Mouse (Mus musculus) right cerebral cortex, adult 2 months (tissue): Measurements from ENCODE around the gene Gse1.

Source experiments
- DNase-seq, 2 experiments: peaks; one replicate each; pipeline ENCODE4 v3.0.0; 2021 to 2022; ENCODE audit warnings: low spot score in 2 of 2

Gse1 gene

GRCm38 (mm10) chr8:120227891-120228591 is at the start of gene Gse1:
Gse1 (plus strand) TSS chr8:120228456.
- peak; percentile 51 to 61 for DNase-seq

DNA sequence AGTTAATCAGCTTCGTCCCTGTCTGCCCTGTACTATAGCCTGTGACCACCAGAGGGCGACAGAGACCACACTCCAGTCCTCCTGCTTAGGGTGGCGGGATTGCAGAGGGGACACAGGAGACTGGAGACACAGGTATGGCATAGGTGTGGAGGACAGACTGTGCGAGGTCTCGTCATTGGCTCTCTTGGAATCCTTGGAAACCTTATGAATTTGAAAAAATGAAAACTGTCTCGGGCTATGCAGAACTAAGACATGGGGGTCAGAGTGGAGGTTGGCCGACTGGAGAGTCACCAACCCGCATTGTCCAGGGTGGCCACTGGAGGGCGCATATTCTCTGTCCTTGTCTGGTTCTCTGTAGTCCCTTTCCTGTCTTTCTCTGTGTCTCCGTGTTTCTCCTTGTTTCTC is 49.2 kb upstream of the Gse1 start:
- peak; percentile 91 to 93 for DNase-seq

- no peak for DNase-seq
Measured at GRCm38 (mm10) chr8:120180445-120180970, 47.7 kb upstream of the Gse1 start.

GRCm38 (mm10) chr8:120181274-120181673 is 47.0 kb upstream of the Gse1 start:
- no peak for DNase-seq

DNA sequence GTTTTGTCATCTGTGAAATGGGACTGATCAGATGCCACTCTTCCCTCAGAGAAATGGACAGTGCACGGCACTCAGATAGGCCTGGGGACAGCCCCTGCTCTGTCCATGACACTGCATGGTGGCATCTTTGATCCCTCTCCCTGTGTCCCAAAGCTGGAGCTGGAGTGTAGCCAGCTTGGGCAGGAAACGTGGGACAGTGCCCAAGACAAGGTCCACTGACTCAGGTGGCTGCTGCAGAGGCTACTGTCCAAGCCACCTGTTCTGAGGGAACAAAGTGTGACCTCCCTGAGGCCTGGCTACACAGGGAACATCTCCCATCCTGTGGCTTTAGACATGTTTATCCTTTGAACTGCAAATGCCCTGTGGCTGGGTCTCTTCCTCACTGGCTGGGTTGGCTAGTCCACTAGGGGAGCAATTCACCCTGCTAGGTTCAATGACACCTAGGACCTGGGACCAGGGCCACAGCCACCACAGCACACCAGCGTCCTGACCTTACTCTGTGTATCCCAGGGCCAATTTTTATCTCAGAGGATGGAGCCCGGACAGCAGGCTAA is 46.3 kb upstream of the Gse1 start:
- DNase-seq, result no peak

DNA sequence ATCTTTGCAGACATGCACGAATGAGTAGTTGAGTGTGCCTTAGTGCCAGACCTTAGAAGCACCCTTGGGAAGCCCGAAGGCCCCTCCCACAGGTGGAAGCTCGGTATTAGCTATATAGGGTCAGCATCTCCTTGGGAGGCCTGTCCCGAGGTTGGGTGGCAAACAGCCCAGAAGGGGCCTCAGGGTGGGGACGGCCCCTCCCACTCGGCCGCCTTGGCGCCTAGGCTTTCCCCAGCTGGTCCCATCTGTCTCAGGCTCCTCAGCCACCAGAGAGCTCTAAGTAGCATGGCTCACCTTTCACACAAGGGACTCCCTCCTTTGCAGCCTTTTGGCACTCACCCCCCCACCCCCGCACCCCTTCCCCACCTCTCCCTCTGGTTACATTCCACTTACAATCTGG is 43.9 kb upstream of the Gse1 start:
- DNase-seq, result no peak

GRCm38 (mm10) chr8:120184850-120185792 is 43.1 kb upstream of the Gse1 start:
- DNase-seq, result no peak

DNA sequence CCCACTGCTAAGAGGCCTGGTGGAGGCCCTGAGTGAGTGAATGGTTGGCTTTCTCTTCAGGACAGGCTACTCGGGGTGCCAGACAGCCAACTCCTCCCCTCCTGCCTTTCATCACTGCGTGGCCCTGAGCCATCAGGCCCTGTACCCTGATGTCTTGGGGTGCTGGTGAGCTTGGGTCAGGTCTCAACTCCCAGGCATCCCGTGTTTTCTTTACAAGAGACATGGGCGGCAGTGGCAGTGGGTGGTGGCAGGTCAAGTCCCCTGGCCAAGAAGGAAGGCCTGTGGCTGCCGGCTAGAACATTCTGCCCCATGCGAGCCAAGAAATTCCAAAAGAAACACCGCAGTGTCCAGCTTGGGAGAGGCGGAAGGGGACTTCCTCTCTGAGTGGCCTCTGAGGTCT is 41.8 kb upstream of the Gse1 start:
- peak in 1 of 2 experiments; percentile 17 for DNase-seq

GRCm38 (mm10) chr8:120188510-120188909 is 39.7 kb upstream of the Gse1 start:
- no peak for DNase-seq

GRCm38 (mm10) chr8:120189440-120189839 is 38.8 kb upstream of the Gse1 start:
- DNase-seq, result no peak

DNA sequence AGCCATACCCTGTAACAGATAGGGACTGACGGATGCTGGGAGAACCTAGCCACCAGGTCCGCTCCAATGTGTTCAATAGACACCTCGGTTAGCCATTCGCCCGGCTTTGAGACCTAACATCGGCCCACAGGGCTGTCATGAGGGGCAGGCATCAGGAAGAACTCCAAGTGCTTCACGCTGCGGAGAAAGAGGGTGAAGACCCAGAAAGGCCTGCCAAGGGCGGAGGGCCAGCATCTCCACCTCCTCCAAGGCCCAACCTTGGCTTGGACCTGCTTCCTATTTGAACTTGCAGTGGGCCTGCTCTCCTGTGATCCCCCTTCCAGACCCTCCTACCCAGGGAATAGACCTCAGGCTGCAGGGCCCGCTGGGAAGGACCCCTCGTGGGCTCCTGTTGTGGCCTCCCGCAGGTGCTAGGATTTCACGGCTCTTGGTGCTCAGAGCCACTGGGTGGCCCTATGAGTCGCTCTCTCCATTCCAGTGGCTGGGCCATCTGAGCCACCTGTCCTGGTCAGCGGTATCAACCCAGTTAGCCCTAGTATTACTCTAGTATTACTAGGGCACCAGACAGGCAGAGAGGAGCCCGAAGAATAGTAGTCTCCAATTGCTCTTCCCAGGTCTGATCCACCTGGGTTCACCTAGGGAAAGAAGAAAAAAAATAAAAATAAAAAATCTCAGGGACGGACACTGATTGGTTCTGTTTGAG is 38.0 kb upstream of the Gse1 start:
- DNase-seq, result no peak

DNA sequence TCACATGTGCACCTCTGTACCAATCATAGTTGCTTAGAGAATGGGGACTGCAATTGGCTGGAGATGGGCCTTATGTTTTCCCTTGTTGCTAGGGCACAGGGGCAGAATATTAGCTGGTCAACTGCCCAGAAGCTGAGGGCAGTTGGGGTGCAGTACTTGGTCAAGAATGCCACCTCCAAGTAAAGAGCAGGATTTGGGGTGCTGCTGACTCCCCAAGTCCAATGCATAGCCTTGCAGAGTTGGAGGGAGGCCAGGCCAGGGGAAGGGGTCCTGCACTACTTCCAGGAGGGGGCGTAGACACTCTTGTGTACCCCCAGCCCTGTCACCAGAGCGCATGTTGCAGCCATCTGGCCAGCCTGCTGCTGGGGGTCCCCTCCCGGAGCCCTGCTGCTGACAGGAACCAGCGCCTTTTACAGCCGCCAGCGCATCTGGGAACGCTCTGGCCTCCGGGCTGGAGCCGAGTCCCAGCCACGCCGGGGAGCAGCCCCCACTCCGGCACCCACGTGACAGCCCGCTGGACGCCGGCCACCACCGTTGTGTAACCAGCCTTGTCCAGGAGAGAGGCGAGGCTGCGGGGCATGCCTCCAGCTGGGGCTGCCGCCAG is 37.3 kb upstream of the Gse1 start:
- peak; percentile 82 to 84 for DNase-seq

GRCm38 (mm10) chr8:120191633-120192032 is 36.6 kb upstream of the Gse1 start:
- no peak for DNase-seq

DNA sequence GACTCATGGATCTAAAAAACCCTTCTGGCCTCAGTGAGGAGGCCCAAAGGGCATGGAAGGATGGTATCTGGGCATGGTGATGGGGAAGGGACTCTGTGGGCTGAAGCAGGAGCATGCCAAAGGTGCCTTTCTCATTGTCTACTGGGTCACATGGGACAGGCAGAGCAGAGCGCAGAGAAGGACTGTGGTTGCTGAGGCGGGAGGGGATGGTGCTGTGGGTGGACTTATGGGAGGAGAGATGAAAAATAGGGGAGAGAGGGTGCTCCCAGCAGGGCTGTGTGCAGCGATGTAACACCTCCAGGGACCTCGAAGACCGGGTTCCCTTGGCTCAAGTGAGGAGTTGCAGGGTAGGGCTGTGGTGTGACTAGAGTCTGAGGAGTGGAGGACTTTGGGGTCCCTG is 36.1 kb upstream of the Gse1 start:
- no peak for DNase-seq

DNA sequence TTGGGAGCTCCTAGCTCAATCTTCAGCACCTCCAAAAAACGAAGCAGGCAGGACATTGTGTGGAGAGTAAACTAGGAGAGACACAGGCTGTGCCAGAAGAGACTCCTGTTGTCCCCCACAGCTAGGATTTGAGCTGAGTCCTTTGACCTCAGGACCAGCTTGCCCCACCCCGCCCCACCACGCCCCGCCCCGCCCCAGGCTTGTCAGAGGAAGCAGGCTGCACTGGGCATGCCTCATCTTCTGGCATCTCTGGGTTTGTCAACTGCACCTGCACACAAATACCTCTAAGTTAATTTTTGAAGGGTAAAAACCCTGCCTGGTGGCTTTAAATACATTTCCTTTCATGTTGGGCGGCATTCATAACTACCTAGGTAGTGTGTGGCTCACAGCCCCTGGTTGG is 26.9 kb upstream of the Gse1 start:
- DNase-seq, result no peak

- DNase-seq, result no peak
Measured at GRCm38 (mm10) chr8:120202546-120202945, 25.7 kb upstream of the Gse1 start.

DNA sequence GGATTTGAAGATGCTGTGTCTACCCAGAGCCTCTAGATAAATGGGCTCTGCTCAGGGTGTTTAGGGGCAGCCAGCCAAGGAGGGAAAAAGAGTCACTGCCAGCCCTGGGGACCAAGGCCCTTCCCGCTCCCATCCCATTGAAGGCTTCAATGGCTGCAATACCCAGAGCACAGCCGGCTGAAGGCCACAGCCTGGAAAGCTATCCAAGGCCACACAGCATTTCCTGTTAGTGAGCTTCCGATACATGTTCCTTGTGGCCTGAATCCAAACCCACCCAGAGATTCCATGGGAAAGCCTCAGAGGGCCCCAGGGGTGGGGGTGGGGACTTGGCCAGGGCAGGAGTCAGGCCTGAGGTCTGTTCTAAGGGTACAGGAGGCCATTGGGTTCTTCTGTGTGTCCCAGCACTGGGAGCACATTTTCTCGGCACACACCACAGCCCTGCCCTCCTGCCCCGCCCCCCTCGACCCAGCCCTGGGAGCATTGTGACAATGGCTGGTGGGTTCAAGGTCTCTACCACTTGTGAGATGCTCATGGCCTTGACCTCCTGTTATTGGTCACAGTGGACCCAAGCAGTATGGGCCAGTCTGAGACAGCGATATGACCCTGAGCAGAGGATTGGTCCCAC is 23.4 kb upstream of the Gse1 start:
- DNase-seq, result no peak

GRCm38 (mm10) chr8:120205916-120206315 is 22.3 kb upstream of the Gse1 start:
- DNase-seq, result peak in 1 of 2 experiments; percentile 49

DNA sequence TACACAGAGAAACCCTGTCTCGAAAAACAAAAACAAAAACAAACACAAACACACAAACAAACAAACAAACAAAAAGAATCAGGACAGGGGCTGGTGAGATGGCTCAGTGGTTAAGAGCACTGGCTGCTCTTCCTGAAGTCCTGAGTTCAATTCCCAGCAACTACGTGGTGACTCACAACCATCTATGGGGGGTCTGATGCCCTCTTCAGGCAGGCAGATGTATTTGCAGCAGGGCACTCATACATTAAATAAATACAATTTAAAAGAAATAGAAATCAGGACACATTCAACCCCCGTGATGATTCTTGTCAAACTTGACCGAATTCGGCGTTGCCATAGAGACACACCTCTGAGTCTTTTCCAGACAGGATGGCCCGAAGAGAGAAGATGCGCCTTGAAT is 20.9 kb upstream of the Gse1 start:
- DNase-seq, result no peak

- DNase-seq, result no peak
Measured at GRCm38 (mm10) chr8:120208113-120208512, 20.1 kb upstream of the Gse1 start.

DNA sequence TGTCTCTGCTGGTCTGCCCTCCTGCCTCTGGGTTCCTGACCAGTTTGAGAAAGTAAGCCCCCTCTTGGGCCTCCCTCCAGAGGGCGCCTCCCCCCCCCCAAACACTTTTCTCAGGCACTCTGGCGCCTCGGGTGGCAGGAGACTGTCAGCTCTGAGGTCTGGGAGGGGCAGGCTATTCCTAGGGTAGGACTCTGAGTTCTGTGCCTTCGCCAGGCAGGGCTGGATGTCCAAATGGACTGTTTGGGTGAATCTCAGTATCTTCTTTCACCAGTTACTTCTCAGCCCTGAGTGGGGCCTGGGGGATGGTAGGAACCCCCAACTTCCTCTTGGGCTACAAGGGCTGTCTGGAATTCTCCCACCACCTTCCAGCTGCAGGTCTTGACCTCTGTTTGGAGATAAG is 16.9 kb upstream of the Gse1 start:
- no peak for DNase-seq
